Mouse (Mus musculus): ENCODE results near the gene Fndc10.
"Not testable (repeated sequence)": the region's sequence is repeated elsewhere in the genome, so short reads cannot be mapped to it uniquely, and the experiment has no call there.

Fndc10 gene

GRCm38 (mm10) chr4:155683670-155684277 is 10.4 kb upstream of the Fndc10 start:
- not testable (repeated sequence) for DNase-seq (ENCODE audit: extremely low read depth, low read depth, low spot score)

GRCm38 (mm10) chr4:155687764-155688163 is 6.4 kb upstream of the Fndc10 start:
- not testable (repeated sequence) for DNase-seq (ENCODE audit: extremely low read depth, low read depth, low spot score)

- no peak for DNase-seq (ENCODE audit: extremely low read depth, low read depth, low spot score)
These were observed 3.4 kb upstream of the Fndc10 start for GRCm38 (mm10) chr4:155690571-155691375.

- no peak for DNase-seq (ENCODE audit: extremely low read depth, low read depth, low spot score)
These were observed 1.7 kb upstream of the Fndc10 start for GRCm38 (mm10) chr4:155692421-155692820.

DNA sequence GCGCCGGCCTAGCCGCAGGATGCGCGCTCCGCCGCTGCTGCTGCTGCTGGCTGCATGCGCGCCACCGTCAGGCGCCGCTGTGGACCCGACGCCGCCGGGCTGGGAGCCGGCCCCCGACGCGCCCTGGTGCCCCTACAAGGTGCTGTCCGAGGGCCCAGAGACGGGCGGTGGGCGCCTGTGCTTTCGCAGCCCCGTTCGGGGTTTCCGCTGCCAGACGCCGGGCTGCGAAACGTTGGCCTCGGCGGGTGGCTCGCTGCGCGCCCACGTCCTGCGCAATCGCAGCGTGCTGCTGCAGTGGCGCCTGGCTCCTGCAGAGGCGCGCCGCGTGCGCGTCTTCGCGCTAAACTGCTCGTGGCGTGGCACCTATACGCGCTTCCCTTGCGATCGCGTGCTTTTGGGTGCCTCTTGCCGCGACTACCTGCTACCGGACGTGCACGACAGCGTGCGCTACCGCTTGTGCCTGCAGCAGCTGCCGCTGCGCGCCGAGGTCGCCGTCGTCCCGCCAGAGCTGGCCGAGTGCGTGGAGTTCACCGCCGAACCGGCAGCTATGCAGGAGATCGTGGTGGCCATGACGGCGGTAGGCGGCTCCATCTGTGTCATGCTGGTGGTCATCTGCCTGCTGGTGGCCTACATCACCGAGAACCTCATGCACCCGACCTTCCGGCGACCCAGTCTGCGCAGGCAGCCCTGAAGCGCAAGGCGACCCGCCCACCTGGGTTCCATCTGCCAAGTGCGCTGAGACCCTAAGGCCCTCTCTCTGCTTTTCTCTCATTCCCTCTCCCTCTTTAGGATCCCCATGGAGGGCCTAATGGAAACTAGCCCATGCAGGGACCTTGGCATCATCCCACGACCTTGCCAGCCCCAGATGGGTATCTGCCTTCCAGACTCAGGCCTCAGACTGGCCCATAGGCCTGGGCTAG is 600 bp downstream of the Fndc10 start:
- no peak for DNase-seq (ENCODE audit: extremely low read depth, low read depth, low spot score)

DNA sequence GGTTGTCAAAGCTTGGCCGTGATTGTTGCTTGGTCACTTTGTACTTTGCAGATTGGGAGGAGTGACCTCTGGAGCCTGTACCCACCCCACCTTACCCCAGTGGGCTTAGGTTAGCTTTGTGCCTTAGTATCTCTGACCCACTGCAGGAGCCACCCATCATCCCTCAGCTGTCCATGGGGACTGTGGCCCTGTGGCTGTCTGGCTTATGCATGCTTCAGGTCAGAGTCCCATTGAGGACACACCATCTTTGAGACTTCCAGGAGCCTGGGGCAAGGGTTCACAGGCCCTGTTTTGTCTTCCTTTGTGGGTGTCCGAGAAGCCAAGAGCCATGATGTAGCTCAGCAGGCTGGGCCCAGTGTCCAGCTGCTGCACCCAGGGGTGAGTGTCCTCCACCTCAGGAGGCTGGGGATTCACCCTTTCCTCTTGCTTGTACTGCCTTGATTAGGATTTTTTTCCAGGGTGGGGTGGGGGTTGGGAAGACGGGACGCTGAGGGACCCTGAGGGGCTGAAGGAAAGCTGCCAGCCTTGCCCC is 1.5 kb downstream of the Fndc10 start:
- no peak for DNase-seq (ENCODE audit: extremely low read depth, low read depth, low spot score)

DNA sequence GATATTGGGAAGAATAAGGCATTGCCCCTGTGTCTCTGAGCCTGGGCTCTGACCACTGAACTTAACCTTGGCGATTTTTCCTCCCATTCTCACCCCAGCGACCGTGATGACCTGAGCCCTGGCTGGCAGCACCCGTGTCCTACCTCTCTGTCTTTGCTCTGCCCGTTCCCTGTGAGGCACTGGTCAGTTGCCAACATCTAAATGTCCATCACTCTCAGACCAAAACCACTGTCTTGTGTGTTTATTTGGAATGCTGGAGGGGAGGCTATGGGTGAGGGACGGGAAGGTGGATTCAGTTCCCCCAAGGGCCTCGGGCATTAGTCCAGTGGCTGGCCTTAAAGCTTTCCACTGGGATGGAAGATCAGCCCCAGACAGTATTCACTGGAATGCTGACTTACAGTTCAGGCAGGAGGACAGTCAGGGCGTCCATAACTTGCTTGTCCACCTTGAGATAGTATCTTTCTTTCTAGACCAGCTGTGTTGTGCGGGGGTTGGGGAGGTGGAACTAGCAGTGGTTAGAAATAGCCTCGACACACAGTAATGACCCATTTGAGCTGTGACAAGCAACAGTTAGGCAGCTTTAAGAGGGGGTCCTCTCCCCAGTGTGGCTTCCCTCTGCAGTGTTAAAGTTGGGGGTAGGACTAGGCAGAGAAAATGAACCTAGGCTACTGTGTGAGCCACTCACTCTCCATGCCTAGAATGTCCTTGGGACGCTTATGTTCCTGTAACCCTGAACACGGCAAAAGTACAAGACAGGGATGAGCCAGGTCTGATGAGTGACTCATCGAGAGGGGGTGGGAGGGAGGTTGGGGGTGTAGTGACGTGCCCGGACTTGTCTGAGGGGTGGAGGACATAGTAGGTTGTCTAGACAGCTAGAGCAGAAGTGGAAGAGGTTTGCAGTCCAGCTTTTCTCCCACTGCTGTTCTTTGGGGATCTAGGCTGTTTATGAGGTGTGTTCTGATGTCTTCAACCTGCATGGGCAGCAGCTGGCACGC is 2.4 kb downstream of the Fndc10 start:
- peak; percentile 34 for DNase-seq (ENCODE audit: extremely low read depth, low read depth, low spot score)

GRCm38 (mm10) chr4:155700425-155700824 is 6.3 kb downstream of the Fndc10 start:
- no peak for DNase-seq (ENCODE audit: extremely low read depth, low read depth, low spot score)

DNA sequence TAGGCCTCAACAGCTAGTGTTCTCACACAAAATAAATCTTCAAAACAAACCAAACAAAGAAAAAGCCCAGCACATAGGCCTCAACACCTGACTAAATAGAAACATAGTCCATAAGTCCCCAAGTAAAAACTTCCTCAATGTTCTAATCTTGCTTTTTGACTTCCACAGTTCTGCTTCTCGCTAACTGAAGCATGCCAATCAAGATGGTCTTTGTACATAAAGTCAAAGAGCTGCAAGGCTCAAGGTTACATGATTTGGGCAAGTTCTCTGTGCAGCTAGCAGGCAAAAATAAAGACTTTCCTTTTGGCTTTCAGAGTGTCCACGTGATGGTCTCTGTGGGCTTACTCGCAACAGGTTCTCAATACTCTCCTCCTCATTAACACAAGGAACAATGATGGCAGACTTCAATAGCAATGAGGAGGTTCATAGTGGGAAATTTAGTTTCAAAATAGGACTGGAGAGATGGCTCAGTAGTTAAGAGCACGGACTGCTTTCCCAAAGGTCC is 9.3 kb downstream of the Fndc10 start:
- no peak for DNase-seq (ENCODE audit: extremely low read depth, low read depth, low spot score)

DNA sequence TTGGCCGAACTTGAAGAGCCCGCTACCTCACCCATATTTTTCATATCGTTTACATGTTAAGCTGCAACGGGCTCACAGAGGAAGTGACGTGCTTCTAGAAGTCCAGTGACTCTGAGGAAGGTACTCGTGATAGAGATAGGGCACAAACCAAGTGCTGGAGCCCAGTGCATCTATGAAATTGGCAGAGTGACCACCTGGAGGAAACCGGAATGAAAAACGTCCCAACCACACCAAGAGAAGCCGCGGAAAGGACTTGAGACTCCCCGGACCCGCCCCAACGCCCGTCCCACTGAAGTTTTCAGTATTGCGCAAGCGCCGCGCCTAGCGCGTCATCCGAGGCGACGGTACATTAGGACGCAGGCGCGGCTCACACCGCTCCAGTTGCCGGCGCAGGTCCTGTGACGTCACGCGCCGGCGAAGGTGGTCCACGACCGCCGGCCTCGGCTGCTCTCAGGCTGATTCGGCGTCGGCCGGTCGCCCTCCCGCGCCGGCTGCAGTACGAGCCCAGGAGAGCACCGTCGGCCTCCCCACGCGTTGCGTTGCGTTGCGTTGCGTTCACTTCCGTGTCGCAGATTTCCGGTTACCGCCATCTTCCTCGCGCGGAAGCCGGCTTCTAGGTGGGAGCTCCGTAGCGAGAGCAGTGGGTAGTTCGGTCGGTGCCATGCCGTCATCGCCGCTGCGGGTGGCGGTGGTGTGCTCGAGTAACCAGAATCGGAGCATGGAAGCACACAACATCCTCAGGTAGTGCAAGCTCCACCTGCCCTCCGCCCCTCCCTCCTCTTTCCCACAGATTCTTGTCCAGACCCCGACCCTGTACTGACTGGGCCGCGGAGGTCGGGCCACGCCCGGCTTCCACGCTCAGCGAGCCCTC is 10.8 kb downstream of the Fndc10 start, which contains the start of gene Ssu72:
TSS of gene Ssu72 (plus strand) at position 80 of the 871 bp plus-strand sequence.
- DNase-seq (ENCODE audit: extremely low read depth, low read depth, low spot score) = no peak

- no peak for DNase-seq (ENCODE audit: extremely low read depth, low read depth, low spot score)
These were observed 11.4 kb downstream of the Fndc10 start for GRCm38 (mm10) chr4:155705592-155705929.

DNA sequence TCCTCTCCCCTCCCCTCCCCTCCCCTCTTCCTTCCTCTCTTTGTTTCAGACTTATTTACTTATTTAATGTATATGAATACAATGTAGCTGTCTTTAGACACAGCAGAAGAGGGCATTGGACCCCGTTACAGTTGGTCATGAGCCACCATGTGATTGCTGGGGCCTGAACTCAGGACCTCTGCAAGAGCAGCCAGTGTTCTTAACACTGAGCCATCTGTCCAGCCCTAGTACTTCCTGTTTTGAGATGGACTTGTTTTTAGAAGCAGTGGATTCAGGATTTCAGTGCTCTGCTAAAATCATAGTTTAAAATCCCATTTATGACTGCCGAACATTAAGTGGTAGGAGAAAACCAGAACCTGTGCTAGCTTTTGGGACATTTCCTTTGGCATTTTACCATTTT is 14.4 kb downstream of the Fndc10 start:
- DNase-seq (ENCODE audit: extremely low read depth, low read depth, low spot score) = no peak

GRCm38 (mm10) chr4:155708988-155709387 is 14.8 kb downstream of the Fndc10 start:
- DNase-seq (ENCODE audit: extremely low read depth, low read depth, low spot score) = no peak

DNA sequence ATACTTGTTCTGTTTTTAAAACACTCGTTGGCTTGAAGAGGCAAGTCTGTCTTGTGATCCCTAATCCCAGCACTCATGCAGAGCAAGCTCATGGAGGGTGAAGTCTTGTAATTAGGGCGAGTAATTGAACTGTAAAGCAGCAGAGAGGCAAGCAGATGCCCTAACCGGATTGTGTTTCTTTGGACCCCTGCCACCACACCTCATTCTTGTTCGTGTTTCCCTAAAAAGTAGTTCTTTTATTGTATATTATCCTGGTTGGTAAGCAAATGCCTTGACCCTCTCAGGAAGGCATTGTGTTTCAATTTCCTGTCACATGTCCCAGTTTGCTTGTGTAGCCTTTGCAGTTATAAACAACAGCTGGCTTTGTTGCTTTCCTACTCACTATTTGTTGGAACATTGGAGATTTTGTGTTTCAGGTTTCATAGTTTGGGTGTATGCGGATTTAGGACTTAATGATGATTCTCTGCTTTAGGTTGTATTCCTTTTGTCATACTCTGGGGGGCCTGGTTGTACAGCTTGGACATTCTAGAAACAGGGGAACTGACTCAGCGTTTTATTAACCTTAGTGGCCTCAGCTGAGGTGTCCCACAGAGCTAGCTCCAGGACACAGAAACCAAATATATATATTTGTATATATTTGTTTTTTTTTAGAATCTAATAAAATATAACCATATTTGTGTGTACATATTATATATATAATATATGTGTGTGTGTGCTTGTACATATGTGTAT is 16.5 kb downstream of the Fndc10 start:
- DNase-seq (ENCODE audit: extremely low read depth, low read depth, low spot score) = no peak

DNA sequence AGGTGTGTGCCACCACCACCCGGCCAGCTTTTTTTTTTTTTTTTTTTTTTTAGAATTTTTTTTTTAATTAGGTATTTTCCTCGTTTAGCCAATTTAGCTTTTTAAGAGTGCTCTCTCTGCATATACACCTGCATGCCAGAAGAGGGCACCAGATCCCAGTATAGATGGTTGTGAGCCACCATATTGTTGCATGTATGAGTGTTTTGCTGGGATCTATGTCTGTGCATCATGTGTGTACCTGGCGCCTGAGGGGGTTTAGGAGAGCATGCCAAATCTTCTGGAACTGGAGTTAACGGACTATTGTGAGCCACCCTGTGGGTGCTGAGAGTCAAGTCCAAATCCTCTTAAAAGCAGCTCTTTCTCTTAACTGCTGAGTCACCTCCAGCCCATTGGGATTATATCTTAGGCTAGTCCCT is 27.5 kb downstream of the Fndc10 start:
- no peak for DNase-seq (ENCODE audit: extremely low read depth, low read depth, low spot score)

DNA sequence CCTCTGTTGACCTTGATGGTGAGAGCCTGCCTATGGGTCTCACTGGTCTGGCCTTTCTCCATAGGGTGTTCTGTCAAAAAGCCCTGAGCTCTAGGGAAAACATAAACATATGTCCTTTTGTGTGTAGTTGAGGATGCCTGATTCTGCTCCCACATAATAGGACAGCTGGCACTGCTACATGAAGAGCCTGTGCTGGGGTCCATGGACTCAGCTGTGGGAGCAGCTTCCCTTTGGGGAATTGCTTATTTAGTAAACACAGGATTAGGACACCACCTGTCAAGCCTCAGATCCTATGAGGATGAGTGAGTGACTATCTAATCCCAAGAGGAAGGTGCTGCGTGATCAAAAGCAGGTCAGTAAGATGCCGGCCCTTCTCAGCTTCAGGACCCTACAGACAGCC is 33.9 kb downstream of the Fndc10 start:
- DNase-seq (ENCODE audit: extremely low read depth, low read depth, low spot score) = no peak

DNA sequence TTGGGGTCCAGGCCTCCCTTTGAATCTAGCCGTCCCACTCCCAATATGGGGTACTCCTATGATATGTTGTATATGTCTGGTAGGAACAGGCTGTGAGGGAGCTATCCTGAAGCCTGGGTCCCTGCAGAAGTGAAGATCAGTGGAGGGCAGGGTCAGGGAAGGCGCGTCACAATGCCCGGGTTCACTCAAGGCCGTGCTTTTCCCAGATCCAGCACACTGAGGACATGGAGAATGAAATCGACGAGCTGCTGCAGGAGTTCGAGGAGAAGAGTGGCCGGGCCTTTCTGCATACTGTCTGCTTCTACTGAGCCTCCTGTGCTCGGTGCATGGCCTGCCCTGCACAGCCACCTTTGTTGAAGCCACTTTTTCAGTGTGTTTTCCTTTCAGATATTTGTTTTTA is 39.1 kb downstream of the Fndc10 start:
- DNase-seq (ENCODE audit: extremely low read depth, low read depth, low spot score) = no peak

DNA sequence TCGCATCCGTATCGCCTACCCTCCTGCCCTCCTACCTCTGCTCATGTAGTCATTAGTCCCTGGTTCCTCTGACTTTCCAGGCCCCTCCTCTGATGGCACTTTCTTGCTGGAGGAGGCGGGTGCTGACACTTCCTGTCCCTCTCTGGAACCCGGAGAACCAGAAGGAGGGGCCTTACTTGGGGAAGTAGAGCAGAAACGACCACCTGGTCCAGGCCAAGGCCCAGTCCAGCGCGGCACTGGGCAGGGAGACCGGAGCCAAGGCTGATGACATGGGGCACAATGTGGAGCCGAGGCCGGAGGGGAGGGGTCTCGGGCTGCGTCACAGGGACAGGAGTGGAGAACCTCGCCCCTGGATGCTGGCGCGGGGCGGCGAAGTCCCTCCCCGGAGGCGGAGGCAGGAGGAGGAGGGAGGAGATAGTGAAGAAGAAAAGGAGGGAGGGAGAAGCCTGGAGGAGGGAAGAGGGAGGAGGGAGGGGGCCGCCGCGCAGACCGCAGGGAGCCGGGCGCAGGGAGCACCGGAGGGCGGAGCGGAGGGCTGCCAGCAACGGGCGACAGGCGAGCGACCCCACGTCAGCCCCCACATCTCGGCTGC is 40.3 kb downstream of the Fndc10 start, which contains the start of gene Tmem240:
TSS of gene Tmem240 (plus strand) at position 451 of the 592 bp plus-strand sequence.
- DNase-seq (ENCODE audit: extremely low read depth, low read depth, low spot score) = no peak

All from fat pad, adult 2 months (tissue).